Comparison of ENCODE assay signal across 14 mouse cellular contexts in genomic region chr1:135619130-135619529, GRCm38 (mm10). TPM values are rescaled to one million over a fixed set of nuclear protein-coding genes. Genes with fewer than 3 reads are reported as not detected.
DNase-seq lines count a peak whose midpoint lies in the region; ATAC-seq and TF ChIP-seq lines count a peak whose summit lies in the region.
"Had no signal": no experiment of that assay in that cellular context is flagged by ENCODE, and none has a peak within 500 bp of the region (broad histone marks: within the 10 kb centered on the region; RNA-seq: fewer than 3 reads in every experiment).

No protein-coding gene starts in this region.

- no peaks in the 10 kb centered on the region for H3K36me3 ChIP-seq in midbrain, embryonic 16.5 days (ENCODE audit: control insufficient read depth, insufficient read depth, low read length)
- H3K36me3 ChIP-seq in midbrain, embryonic 11.5 days (ENCODE audit: control insufficient read depth, insufficient read depth, low read length), result no peaks in the 10 kb centered on the region
- H3K36me3 ChIP-seq: limb, embryonic 10.5 days had no signal

- H3K4me3 ChIP-seq in gastrocnemius, adult 2 months, result no peak overlapping the region
- no peak overlapping the region for H3K4me3 ChIP-seq in midbrain, embryonic 16.5 days (ENCODE audit: low read depth, low read length)
- H3K4me3 ChIP-seq in midbrain, embryonic 11.5 days (ENCODE audit: low read depth, low read length), result no peak overlapping the region
- H3K4me3 ChIP-seq: erythroblast, embryonic 14.5 days; limb, embryonic 10.5 days had no signal

- intact Hi-C loops in gastrocnemius, adult 2 months (cut with DNase I), result no loop called here
- intact Hi-C loops in gastrocnemius, postnatal 36 days (cut with DNase I), result no loop called here

- TF ChIP-seq CTCF in gastrocnemius, adult 2 months (IDR thresholded peaks at IDR 0.05), result no peak

- ATAC-seq in midbrain, embryonic 16.5 days, result peak; percentile 30; the same call in 1 of the 2 replicates
- no peak for ATAC-seq in midbrain, embryonic 11.5 days (ENCODE audit: low FRiP score)

- H3K9me3 ChIP-seq in midbrain, embryonic 16.5 days (replicated peaks; ENCODE audit: control insufficient read depth, low read length, poor library complexity, severe bottlenecking), result no peaks in the 10 kb centered on the region
- no peaks in the 10 kb centered on the region for H3K9me3 ChIP-seq in midbrain, embryonic 11.5 days (ENCODE audit: control insufficient read depth, low read length)
- H3K9me3 ChIP-seq: limb, embryonic 10.5 days had no signal

- peak overlapping the region; percentile 49 for H3K27ac ChIP-seq in gastrocnemius, adult 2 months
- H3K27ac ChIP-seq in midbrain, embryonic 16.5 days (ENCODE audit: low read length), result peak overlapping the region; percentile 35; the same call in 1 of the 2 replicates
- no peak overlapping the region for H3K27ac ChIP-seq in midbrain, embryonic 11.5 days (ENCODE audit: low read depth, low read length)
- H3K27ac ChIP-seq: limb, embryonic 10.5 days had no signal

- H3K27me3 ChIP-seq in midbrain, embryonic 16.5 days (ENCODE audit: control insufficient read depth, insufficient read depth, low read depth, low read length), result no peaks in the 10 kb centered on the region
- no peaks in the 10 kb centered on the region for H3K27me3 ChIP-seq in midbrain, embryonic 11.5 days (ENCODE audit: control insufficient read depth, insufficient read depth, low read length)

- H3K4me1 ChIP-seq in midbrain, embryonic 16.5 days (ENCODE audit: control insufficient read depth, insufficient read depth, low read length), result peaks cover 6% of the 10 kb centered on the region
- peaks cover 6% of the 10 kb centered on the region for H3K4me1 ChIP-seq in midbrain, embryonic 11.5 days (ENCODE audit: control insufficient read depth, insufficient read depth, low read length)

- no peak for DNase-seq in gastrocnemius, adult 2 months
- DNase-seq in gastrocnemius, postnatal 36 days, result no peak
- DNase-seq in layer of hippocampus, adult 11-12 months (ENCODE audit: low spot score), result peak; percentile 43
- DNase-seq in layer of hippocampus, postnatal 36 days, result no peak
- DNase-seq in midbrain, embryonic 11.5 days (ENCODE audit: low spot score, missing footprints), result no peak
- no peak for DNase-seq in adrenal gland, postnatal 14 days
- DNase-seq: adrenal gland, postnatal 36 days; cerebellum, adult 18-20 months; kidney, adult 8-10 months; lung, adult 2 months; right cerebral cortex, postnatal 25 days had no signal

- WGBS in midbrain, embryonic 16.5 days, result 36% methylated on average over 7 of the region's 7 CpGs
- WGBS in midbrain, embryonic 11.5 days, result 38% methylated on average over 7 of the region's 7 CpGs

- no peak overlapping the region for H3K9ac ChIP-seq in midbrain, embryonic 16.5 days (ENCODE audit: low read depth, low read length)
- H3K9ac ChIP-seq in midbrain, embryonic 11.5 days (ENCODE audit: low read length), result no peak overlapping the region

- no peak overlapping the region for H3K4me2 ChIP-seq in midbrain, embryonic 16.5 days (ENCODE audit: low read length)
- no peak overlapping the region for H3K4me2 ChIP-seq in midbrain, embryonic 11.5 days

RNA-seq across cellular contexts. Expression of gene Nav1, which starts 12.0 kb away (rescaled TPM):
- 10 to 100 TPM in 1 of 2 experiments, 1 to 10 TPM in 1; 9.7 to 11.5 TPM for total RNA-seq in gastrocnemius, adult 2 months (2021)
- 1 to 10 TPM; 8.7 to 9.7 TPM for total RNA-seq in gastrocnemius, postnatal 36 days (2021)
- total RNA-seq in layer of hippocampus, postnatal 36 days (2021), result 10 to 100 TPM; 64.6 to 75.1 TPM
- 53.9 and 57.1 TPM in 2 replicates for polyA plus RNA-seq in midbrain, embryonic 16.5 days (2015; fragmentation: Nextera tagmentation; extraction: Ambion mirVana)
- 10.4 and 13.3 TPM in 2 replicates for polyA plus RNA-seq in midbrain, embryonic 11.5 days (2014; fragmentation: Nextera tagmentation; extraction: Ambion mirVana)
- 20.6 and 24.8 TPM in 2 replicates for total RNA-seq in adrenal gland, postnatal 14 days (2021)
